Mouse (Mus musculus) liver, embryonic 11.5 days (tissue): ENCODE data around the gene Sacs. TPM values are rescaled to one million over a fixed set of nuclear protein-coding genes. Genes with fewer than 3 reads are reported as not detected.

Experiments used
- ATAC-seq: fragments of 200-750 bp; cut with Nextera tagmentation; replicated peaks from 2 replicates; pipeline ENCODE4 v1.8.0; 2017; ENCODE audit warnings: moderate number of reproducible peaks, mild to moderate bottlenecking, moderate TSS enrichment, moderate library complexity; ENCODE audit not compliant: low FRiP score
- DNase-seq: peaks from one replicate; pipeline ENCODE4 v3.0.0-alpha.2; 2017; ENCODE audit warnings: low spot score
- H3K27ac ChIP-seq: fragments of 300-500 bp; sonication (generic); 2 replicates; pipeline ENCODE4 v1.5.1; 2014; ENCODE audit warnings: mild to moderate bottlenecking, low read depth, low read length, control low read depth
- H3K27me3 ChIP-seq: fragments of 300-500 bp; sonication (generic); replicated peaks from 2 replicates; pipeline ENCODE4 v1.6.1; 2014; ENCODE audit warnings: low read length, mixed read lengths; ENCODE audit not compliant: control insufficient read depth, insufficient read depth
- H3K36me3 ChIP-seq: fragments of 300-500 bp; sonication (generic); 2 replicates; pipeline ENCODE4 v1.6.1; 2014; ENCODE audit warnings: mild to moderate bottlenecking, low read length, moderate library complexity, mixed read lengths; ENCODE audit not compliant: control insufficient read depth, insufficient read depth
- H3K4me1 ChIP-seq: fragments of 300-500 bp; sonication (generic); replicated peaks from 2 replicates; pipeline ENCODE4 v1.6.1; 2014; ENCODE audit warnings: low read length, mixed read lengths; ENCODE audit not compliant: control insufficient read depth, insufficient read depth
- H3K4me2 ChIP-seq: fragments of 300-500 bp; sonication (generic); 2 replicates; pipeline ENCODE4 v1.6.1; 2014; ENCODE audit warnings: mild to moderate bottlenecking, control low read depth, moderate library complexity
- H3K4me3 ChIP-seq: fragments of 300-500 bp; sonication (generic); 2 replicates; pipeline ENCODE4 v1.5.1; 2014; ENCODE audit warnings: low read depth, low read length, control low read depth
- H3K9ac ChIP-seq: fragments of 300-500 bp; sonication (generic); 2 replicates; pipeline ENCODE4 v1.6.1; 2014; ENCODE audit warnings: low read depth, low read length, control low read depth
- H3K9me3 ChIP-seq: fragments of 300-500 bp; sonication (generic); 2 replicates; pipeline ENCODE4 v1.6.1; 2016; ENCODE audit warnings: low read length, inconsistent platforms, mixed read lengths; ENCODE audit not compliant: control insufficient read depth
- WGBS: fragments of 180-500 bp; shearing (Covaris S2); extraction: QIAGEN DNeasy Blood & Tissue Kit; methylation state at CpG from one replicate; pipeline ENCODE4 v1.1.7; 2014; 5-methylcytosine and 5-hydroxymethylcytosine counted together
- polyA plus RNA-seq: library from polyadenylated mRNA; unstranded; fragments of >200 nt; fragmentation: Nextera tagmentation; extraction: Ambion mirVana; gene quantifications from 2 replicates; pipeline ENCODE4 v1.2.1, GENCODE M21; 2014

The Sacs gene
- polyA plus RNA-seq, 1 experiment from 2014 or later, result 3.5 TPM

- Histone ChIP-seq H3K4me2 (no peak overlapping the region), H3K4me3 (no peak overlapping the region), H3K27me3 (no peaks in the 10 kb centered on the region), H3K9me3 (no peaks in the 10 kb centered on the region), H3K36me3 (no peaks in the 10 kb centered on the region), H3K9ac (no peak overlapping the region), H3K4me1 (no peaks in the 10 kb centered on the region), H3K27ac (no peak overlapping the region)
- DNase-seq (no peak), ATAC-seq (no peak)
- 79% methylated on average over 5 of the region's 5 CpGs for WGBS
These were observed 82.9 kb downstream of the Sacs start for GRCm38 (mm10) chr14:61221166-61221565.

GRCm38 (mm10) chr14:61222506-61222905, 84.2 kb downstream of the Sacs start:
- 60% methylated on average over 6 of the region's 6 CpGs for WGBS
- no peak for DNase-seq
- Histone ChIP-seq H3K4me1 (no peaks in the 10 kb centered on the region), H3K9me3 (no peaks in the 10 kb centered on the region), H3K9ac (no peak overlapping the region), H3K27me3 (no peaks in the 10 kb centered on the region), H3K27ac (no peak overlapping the region), H3K36me3 (no peaks in the 10 kb centered on the region), H3K4me2 (no peak overlapping the region), H3K4me3 (no peak overlapping the region)
- ATAC-seq, result no peak

GRCm38 (mm10) chr14:61223740-61224139, 85.5 kb downstream of the Sacs start:
- no peak overlapping the region for H3K4me3 ChIP-seq
- H3K4me2 ChIP-seq, result no peak overlapping the region
- no peak overlapping the region for H3K27ac ChIP-seq
- ATAC-seq (no peak), DNase-seq (no peak)
- 81% methylated on average over 4 of the region's 4 CpGs for WGBS
- H3K9me3 ChIP-seq, result no peaks in the 10 kb centered on the region
- H3K36me3 ChIP-seq, result no peaks in the 10 kb centered on the region
- H3K27me3 ChIP-seq, result no peaks in the 10 kb centered on the region
- no peak overlapping the region for H3K9ac ChIP-seq
- H3K4me1 ChIP-seq, result no peaks in the 10 kb centered on the region

- Histone ChIP-seq H3K36me3 (no peaks in the 10 kb centered on the region), H3K9ac (no peak overlapping the region), H3K4me3 (no peak overlapping the region), H3K4me1 (peaks cover 8% of the 10 kb centered on the region; the same call in 1 of the 2 replicates), H3K4me2 (no peak overlapping the region), H3K27ac (no peak overlapping the region), H3K27me3 (no peaks in the 10 kb centered on the region), H3K9me3 (no peaks in the 10 kb centered on the region)
- DNase-seq, result no peak
- WGBS, result 81% methylated on average over 5 of the region's 5 CpGs
- no peak for ATAC-seq
These were observed 86.3 kb downstream of the Sacs start for GRCm38 (mm10) chr14:61224387-61225077.

- ATAC-seq (no peak), DNase-seq (no peak)
- no peaks in the 10 kb centered on the region for H3K27me3 ChIP-seq
- WGBS, result 71% methylated on average over 1 of the region's 1 CpGs
- H3K27ac ChIP-seq, result no peak overlapping the region
- no peaks in the 10 kb centered on the region for H3K9me3 ChIP-seq
- H3K36me3 ChIP-seq, result no peaks in the 10 kb centered on the region
- no peak overlapping the region for H3K4me2 ChIP-seq
- no peak overlapping the region for H3K4me3 ChIP-seq
- no peak overlapping the region for H3K9ac ChIP-seq
- H3K4me1 ChIP-seq, result peaks cover 15% of the 10 kb centered on the region
These were observed 87.9 kb downstream of the Sacs start for GRCm38 (mm10) chr14:61226151-61226550.

- ATAC-seq, result peak; percentile 99
- WGBS, result 50% methylated on average over 5 of the region's 5 CpGs
- no peak for DNase-seq
- Histone ChIP-seq H3K27me3 (no peaks in the 10 kb centered on the region), H3K4me2 (peak overlapping the region; percentile 0), H3K36me3 (no peaks in the 10 kb centered on the region), H3K4me1 (peaks cover 15% of the 10 kb centered on the region), H3K9me3 (no peaks in the 10 kb centered on the region; the same call in 1 of the 2 replicates), H3K4me3 (no peak overlapping the region), H3K27ac (no peak overlapping the region; the same call in 1 of the 2 replicates), H3K9ac (no peak overlapping the region)
These were observed 91.5 kb downstream of the Sacs start for GRCm38 (mm10) chr14:61229763-61230162.

- peak; percentile 76 for ATAC-seq
- H3K27me3 ChIP-seq, result no peaks in the 10 kb centered on the region
- WGBS, result 65% methylated on average over 4 of the region's 4 CpGs
- no peak overlapping the region for H3K27ac ChIP-seq
- H3K9ac ChIP-seq, result no peak overlapping the region
- peak overlapping the region; percentile 0; the same call in 1 of the 2 replicates for H3K4me2 ChIP-seq
- H3K4me1 ChIP-seq, result peaks cover 15% of the 10 kb centered on the region
- no peaks in the 10 kb centered on the region; the same call in 1 of the 2 replicates for H3K9me3 ChIP-seq
- H3K36me3 ChIP-seq, result no peaks in the 10 kb centered on the region
- no peak overlapping the region for H3K4me3 ChIP-seq
- DNase-seq, result no peak
These were observed 91.9 kb downstream of the Sacs start for GRCm38 (mm10) chr14:61230179-61230578.

- Histone ChIP-seq H3K9me3 (no peaks in the 10 kb centered on the region; the same call in 1 of the 2 replicates), H3K4me2 (no peak overlapping the region), H3K9ac (no peak overlapping the region), H3K4me3 (no peak overlapping the region), H3K4me1 (peaks cover 15% of the 10 kb centered on the region), H3K36me3 (no peaks in the 10 kb centered on the region), H3K27ac (no peak overlapping the region), H3K27me3 (no peaks in the 10 kb centered on the region)
- DNase-seq (no peak), ATAC-seq (no peak)
- 85% methylated on average over 13 of the region's 13 CpGs for WGBS
These were observed 93.8 kb downstream of the Sacs start for GRCm38 (mm10) chr14:61232016-61232568.
